Mouse (Mus musculus) lung, embryonic 14.5 days (tissue): ENCODE data around the gene Parp14. TPM values are rescaled to one million over a fixed set of nuclear protein-coding genes. Genes with fewer than 3 reads are reported as not detected.

Experiments
- ATAC-seq: fragments of 200-750 bp; cut with Nextera tagmentation; 2 replicates; pipeline ENCODE4 v1.8.0; 2017; ENCODE audit warnings: mild to moderate bottlenecking, moderate TSS enrichment, moderate library complexity; ENCODE audit not compliant: insufficient read depth
- DNase-seq: peaks from one replicate; pipeline ENCODE4 v3.0.0-alpha.2; 2015
- H3K27ac ChIP-seq: fragments of 300-500 bp; sonication (generic); 2 replicates; pipeline ENCODE4 v1.5.1; 2014; ENCODE audit warnings: low read depth, mild to moderate bottlenecking, moderate library complexity
- H3K27me3 ChIP-seq: fragments of 300-500 bp; sonication (generic); 2 replicates; pipeline ENCODE4 v1.6.1; 2014; ENCODE audit warnings: low read length, control low read depth; ENCODE audit not compliant: insufficient read depth
- H3K36me3 ChIP-seq: fragments of 300-500 bp; sonication (generic); 2 replicates; pipeline ENCODE4 v1.6.1; 2014; ENCODE audit warnings: control low read depth; ENCODE audit not compliant: insufficient read depth
- H3K4me1 ChIP-seq: fragments of 300-500 bp; sonication (generic); 2 replicates; pipeline ENCODE4 v1.6.1; 2014; ENCODE audit warnings: antibody characterized with exemption, control low read depth; ENCODE audit not compliant: insufficient read depth
- H3K4me2 ChIP-seq: fragments of 300-500 bp; sonication (generic); 2 replicates; pipeline ENCODE4 v1.6.1; 2014; ENCODE audit warnings: mild to moderate bottlenecking
- H3K4me3 ChIP-seq: fragments of 300-500 bp; sonication (generic); 2 replicates; pipeline ENCODE4 v1.5.1; 2014; ENCODE audit warnings: low read depth, low read length
- H3K9ac ChIP-seq: fragments of 300-500 bp; sonication (generic); 2 replicates; pipeline ENCODE4 v1.6.1; 2014
- H3K9me3 ChIP-seq: fragments of 300-500 bp; sonication (generic); 2 replicates; pipeline ENCODE4 v1.6.1; 2016; ENCODE audit warnings: low read depth, low read length, control low read depth
- CTCF ChIP-seq: IDR thresholded peaks from 2 replicates; pipeline ENCODE4 v1.5.1; 2016; ENCODE audit warnings: antibody characterized with exemption, low read depth
- WGBS: fragments of 180-500 bp; shearing (Covaris S2); extraction: QIAGEN DNeasy Blood & Tissue Kit; methylation state at CpG from one replicate; pipeline ENCODE4 v1.1.7; 2014; 5-methylcytosine and 5-hydroxymethylcytosine counted together
- polyA plus RNA-seq: library from polyadenylated mRNA; unstranded; fragments of >200 nt; fragmentation: Nextera tagmentation; extraction: Ambion mirVana; gene quantifications from 2 replicates; pipeline ENCODE4 v1.2.1, GENCODE M21; 2014

Gene Parp14
- polyA plus RNA-seq, 1 experiment from 2014 or later = 0.58 TPM

DNA sequence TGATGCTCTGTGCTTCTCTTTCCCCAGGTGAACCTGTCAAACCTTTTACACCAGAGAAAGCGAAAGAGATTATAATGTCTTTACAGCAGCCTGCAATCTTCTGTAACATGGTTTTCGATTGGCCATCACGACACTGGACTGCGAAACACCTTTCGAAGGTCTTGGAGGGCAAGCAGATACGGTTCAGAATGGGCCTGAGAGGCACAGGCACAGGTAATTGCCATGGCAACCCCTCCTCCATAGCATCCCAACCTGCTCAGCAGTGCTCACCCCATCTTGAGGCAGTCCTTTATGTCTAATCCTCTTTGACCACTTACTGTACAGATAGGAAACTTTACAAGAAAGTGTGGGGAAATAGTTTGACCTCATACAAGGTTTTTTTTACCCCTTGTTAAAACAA, 84.2 kb downstream of the Parp14 start:
- 79% methylated on average over 6 of the region's 6 CpGs for WGBS

DNA sequence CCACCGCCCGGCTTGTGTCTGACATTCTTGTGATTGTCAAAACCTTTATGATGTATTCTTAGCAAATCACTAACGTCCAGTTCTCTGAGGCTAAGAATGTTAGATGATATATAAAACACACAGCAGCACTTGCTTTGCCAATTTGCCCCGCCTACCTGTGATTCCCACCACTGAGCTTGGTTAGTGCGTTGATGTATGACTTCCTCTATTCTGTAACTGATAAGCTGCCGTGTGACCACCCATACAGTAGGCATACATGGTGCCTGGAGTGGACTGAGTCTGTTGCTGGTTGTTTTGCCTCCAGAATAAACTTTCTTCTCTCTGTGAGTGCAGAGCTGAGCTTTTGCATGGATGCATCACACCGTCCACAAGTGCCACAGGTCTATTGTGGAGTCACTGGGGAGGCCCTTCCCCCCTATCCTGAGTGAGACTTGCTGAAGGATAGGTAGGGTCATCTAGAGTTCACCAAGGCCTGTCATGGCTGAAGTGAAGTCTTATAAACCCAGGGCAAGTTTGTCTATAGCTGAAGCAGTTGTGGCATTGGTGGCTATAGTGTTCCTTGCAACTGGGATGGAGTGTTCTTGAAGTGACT, 87.1 kb downstream of the Parp14 start:
- H3K9me3 ChIP-seq = no peaks in the 10 kb centered on the region
- H3K27me3 ChIP-seq = no peaks in the 10 kb centered on the region
- no peak overlapping the region for H3K4me2 ChIP-seq
- no peak overlapping the region for H3K27ac ChIP-seq
- 48% methylated on average over 7 of the region's 7 CpGs for WGBS
- DNase-seq (no peak), ATAC-seq (no peak)
- peaks cover 10% of the 10 kb centered on the region; the same call in 1 of the 2 replicates for H3K36me3 ChIP-seq
- TF ChIP-seq CTCF = no peak
- H3K4me1 ChIP-seq = no peaks in the 10 kb centered on the region
- no peak overlapping the region for H3K9ac ChIP-seq
- H3K4me3 ChIP-seq = no peak overlapping the region

More for the DNA sequence above, 84.2 kb downstream of the Parp14 start:
- Histone ChIP-seq H3K4me2 (no peak overlapping the region), H3K9me3 (no peaks in the 10 kb centered on the region), H3K4me1 (no peaks in the 10 kb centered on the region), H3K4me3 (no peak overlapping the region), H3K27me3 (no peaks in the 10 kb centered on the region), H3K27ac (no peak overlapping the region), H3K36me3 (peaks cover 10% of the 10 kb centered on the region; the same call in 1 of the 2 replicates), H3K9ac (no peak overlapping the region)
- no peak for ATAC-seq
- TF ChIP-seq CTCF = no peak
- no peak for DNase-seq

DNA sequence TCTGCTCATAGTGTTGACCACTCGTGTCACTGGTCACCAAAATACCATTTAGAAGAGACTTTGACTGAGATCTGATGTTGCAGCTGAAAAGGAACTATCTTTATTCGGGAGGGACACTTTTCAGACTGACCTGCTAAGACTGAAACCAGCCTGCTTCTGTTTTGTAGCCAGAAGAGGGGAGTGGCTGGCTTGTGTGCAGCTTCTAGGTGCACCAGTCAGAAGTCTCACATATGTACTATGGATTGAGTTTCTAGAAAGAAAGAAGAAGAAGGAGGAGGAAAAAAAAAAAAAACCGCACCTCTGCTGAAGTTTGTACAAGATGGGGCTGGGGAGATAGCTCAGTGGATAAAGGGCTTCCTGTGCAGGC, 88.2 kb downstream of the Parp14 start:
- no peak for TF ChIP-seq CTCF
- ATAC-seq = no peak
- 79% methylated on average over 3 of the region's 3 CpGs for WGBS
- no peak overlapping the region for H3K9ac ChIP-seq
- no peaks in the 10 kb centered on the region for H3K9me3 ChIP-seq
- H3K27me3 ChIP-seq = no peaks in the 10 kb centered on the region
- no peak overlapping the region for H3K4me3 ChIP-seq
- no peaks in the 10 kb centered on the region for H3K4me1 ChIP-seq
- no peak overlapping the region for H3K4me2 ChIP-seq
- no peak for DNase-seq
- H3K27ac ChIP-seq = no peak overlapping the region
- peaks cover 10% of the 10 kb centered on the region; the same call in 1 of the 2 replicates for H3K36me3 ChIP-seq

Other genes with a start within 250 kb of the Parp14 start
- gene Dirc2, start 102.2 kb downstream of the Parp14 start, polyA plus RNA-seq = 16.0 and 16.5 TPM in 2 replicates
- 16.0 and 16.4 TPM in 2 replicates for gene Hspbap1, start 101.2 kb downstream of the Parp14 start, polyA plus RNA-seq
- gene Parp9, start 66.9 kb upstream of the Parp14 start, polyA plus RNA-seq = 4.7 and 5.2 TPM in 2 replicates
- 4.9 and 5.6 TPM in 2 replicates for gene Dtx3l, start 67.6 kb upstream of the Parp14 start, polyA plus RNA-seq
- 39.1 and 40.4 TPM in 2 replicates for gene Kpna1, start 107.2 kb upstream of the Parp14 start, polyA plus RNA-seq
- 9.9 and 11.0 TPM in 2 replicates for gene Wdr5b, start 169.6 kb upstream of the Parp14 start, polyA plus RNA-seq
- 338 and 352 TPM in 2 replicates for gene Fam162a, start 200.1 kb upstream of the Parp14 start, polyA plus RNA-seq
- gene Ccdc58, start 200.1 kb upstream of the Parp14 start, polyA plus RNA-seq = 78.6 and 80.6 TPM in 2 replicates